Mouse (Mus musculus): ENCODE results near the gene Rgs12. TPM values are rescaled to one million over a fixed set of nuclear protein-coding genes. Genes with fewer than 3 reads are reported as not detected.

The Rgs12 gene
- 57.6 and 59.8 TPM in 2 replicates for polyA plus RNA-seq (2016; fragmentation: Nextera tagmentation; extraction: Ambion mirVana)

DNA sequence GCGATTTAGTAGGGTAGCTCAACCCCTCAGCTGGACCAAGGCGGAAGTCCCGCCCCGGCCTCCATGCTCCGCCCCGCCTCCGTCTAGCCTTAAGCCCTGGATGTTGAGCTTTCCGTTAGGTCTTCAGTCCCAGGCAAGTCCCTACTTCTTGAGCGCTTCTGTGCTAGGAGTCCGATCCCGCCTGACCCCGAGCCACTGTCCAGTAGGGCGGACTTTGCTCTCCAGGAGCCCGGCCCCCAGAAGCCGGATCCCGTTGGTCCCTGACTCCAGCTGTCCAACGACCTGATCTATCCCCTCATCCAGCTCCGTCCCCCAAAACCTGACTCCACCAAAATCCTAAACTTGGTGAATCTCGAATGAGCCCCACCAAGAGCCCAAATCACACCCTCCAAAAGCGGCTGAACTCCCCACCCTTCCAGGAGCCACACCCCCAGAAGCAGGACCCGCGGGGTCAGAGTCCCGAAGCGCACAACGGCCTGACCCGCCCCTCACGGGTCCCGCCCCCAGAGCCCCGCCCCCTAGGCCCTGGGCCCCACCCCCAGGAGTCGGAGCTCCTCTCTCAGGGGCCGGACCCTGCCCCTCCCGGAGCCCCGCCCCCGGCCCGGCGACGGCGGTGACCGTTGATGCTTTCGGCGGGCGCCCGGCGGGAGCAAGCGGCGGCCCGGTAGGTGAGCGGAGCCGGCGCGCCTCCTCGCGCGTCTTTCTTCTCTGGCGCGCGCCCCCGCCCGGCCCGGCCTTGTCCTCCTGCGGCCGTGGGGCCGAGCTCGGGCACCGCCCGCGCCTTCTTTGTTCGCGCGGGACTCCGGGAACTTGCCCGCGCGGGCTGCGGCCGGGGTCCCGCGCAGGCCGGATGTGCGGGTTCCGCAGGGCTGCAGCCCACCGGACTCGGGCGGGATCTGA lies at the start of gene Rgs12:
TSS of gene Rgs12 (plus strand) at position 585 of the 900 bp plus-strand sequence.
- H3K36me3 ChIP-seq (replicated peaks), result peaks cover 35% of the 10 kb centered on the region
- peaks cover 13% of the 10 kb centered on the region for H3K9me3 ChIP-seq
- DNase-seq (ENCODE audit: extremely low spot score, low spot score), result peak; percentile 92
- H3K27me3 ChIP-seq (ENCODE audit: poor library complexity, severe bottlenecking), result no peaks in the 10 kb centered on the region
- peak within 1 kb of the TSS; percentile 99 for H3K27ac ChIP-seq
- WGBS, result 1% methylated on average over 84 of the region's 84 CpGs
- H3K4me1 ChIP-seq, result peaks cover 53% of the 10 kb centered on the region
- peak within 1 kb of the TSS; percentile 88 for H3K4me3 ChIP-seq

GRCm38 (mm10) chr5:34899787-34900469 lies 49.3 kb upstream of the Rgs12 start:
- WGBS, result 95% methylated on average over 6 of the region's 6 CpGs
- no peak for DNase-seq (ENCODE audit: extremely low spot score, low spot score)
- Histone ChIP-seq H3K27ac (no peak overlapping the region), H3K36me3 (replicated peaks) (peaks cover 98% of the 10 kb centered on the region), H3K4me3 (no peak overlapping the region), H3K4me1 (no peaks in the 10 kb centered on the region), H3K27me3 (ENCODE audit: poor library complexity, severe bottlenecking) (no peaks in the 10 kb centered on the region), H3K9me3 (no peaks in the 10 kb centered on the region)

GRCm38 (mm10) chr5:34902371-34902770 lies 46.9 kb upstream of the Rgs12 start:
- Histone ChIP-seq H3K4me3 (no peak overlapping the region), H3K27me3 (ENCODE audit: poor library complexity, severe bottlenecking) (no peaks in the 10 kb centered on the region), H3K36me3 (replicated peaks) (peaks cover 98% of the 10 kb centered on the region), H3K27ac (no peak overlapping the region), H3K4me1 (no peaks in the 10 kb centered on the region), H3K9me3 (no peaks in the 10 kb centered on the region)
- no peak for DNase-seq (ENCODE audit: extremely low spot score, low spot score)

DNA sequence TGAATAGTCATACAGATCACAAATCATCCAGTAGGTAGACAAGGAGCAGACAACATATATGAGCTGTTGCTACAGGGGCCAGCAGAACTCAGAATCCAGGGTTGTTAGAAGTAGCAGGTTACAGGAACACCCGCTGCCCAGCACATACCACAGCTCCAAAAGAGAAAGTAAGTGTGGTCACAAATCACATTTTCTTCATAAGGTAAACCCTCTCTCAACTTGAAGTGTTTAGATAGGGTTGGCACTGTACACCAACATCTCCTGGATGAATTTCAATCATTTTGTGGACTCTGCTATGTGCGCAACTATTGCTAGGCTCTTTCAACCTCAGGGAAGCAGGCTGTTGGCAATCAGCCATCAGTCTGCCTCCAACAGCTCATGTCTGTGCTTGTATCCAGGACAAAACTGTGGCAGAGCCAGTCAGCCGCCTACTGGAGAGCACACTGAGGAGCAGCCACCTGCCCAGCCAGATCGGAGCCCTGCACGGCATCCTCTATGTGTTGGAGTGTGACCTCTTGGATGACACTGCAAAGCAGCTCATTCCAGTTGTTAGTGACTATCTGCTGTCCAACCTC lies 46.3 kb upstream of the Rgs12 start:
- 95% methylated on average over 5 of the region's 5 CpGs for WGBS

GRCm38 (mm10) chr5:34904412-34904811 lies 44.8 kb upstream of the Rgs12 start:
- Histone ChIP-seq H3K4me1 (peaks cover 9% of the 10 kb centered on the region; the same call in 1 of the 2 replicates), H3K36me3 (replicated peaks) (peaks cover 98% of the 10 kb centered on the region), H3K27me3 (ENCODE audit: poor library complexity, severe bottlenecking) (no peaks in the 10 kb centered on the region), H3K4me3 (no peak overlapping the region), H3K27ac (no peak overlapping the region), H3K9me3 (no peaks in the 10 kb centered on the region)
- no peak for DNase-seq (ENCODE audit: extremely low spot score, low spot score)

More for the DNA sequence above, 46.3 kb upstream of the Rgs12 start:
- Histone ChIP-seq H3K27me3 (ENCODE audit: poor library complexity, severe bottlenecking) (no peaks in the 10 kb centered on the region), H3K9me3 (no peaks in the 10 kb centered on the region), H3K4me1 (no peaks in the 10 kb centered on the region), H3K36me3 (replicated peaks) (peaks cover 98% of the 10 kb centered on the region), H3K4me3 (no peak overlapping the region), H3K27ac (no peak overlapping the region)
- DNase-seq (ENCODE audit: extremely low spot score, low spot score), result no peak

DNA sequence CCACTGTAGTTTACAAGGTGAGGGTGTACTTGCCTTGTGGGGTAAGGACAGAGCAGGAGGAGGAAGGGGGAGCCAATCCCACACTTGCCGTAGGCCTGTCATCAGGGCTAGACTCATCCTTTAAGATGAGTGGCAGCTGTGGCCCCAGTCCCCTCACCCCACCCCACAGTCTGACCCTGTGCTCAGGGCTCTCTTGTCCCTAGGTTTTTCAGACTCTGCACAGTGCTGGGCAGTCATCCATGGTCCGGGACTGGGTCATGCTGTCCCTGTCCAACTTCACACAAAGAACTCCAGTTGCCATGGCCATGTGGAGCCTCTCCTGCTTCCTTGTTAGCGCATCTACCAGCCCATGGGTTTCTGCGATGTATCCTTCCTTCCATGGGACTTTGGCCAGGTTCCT lies 42.0 kb upstream of the Rgs12 start:
- no peak overlapping the region for H3K27ac ChIP-seq
- H3K27me3 ChIP-seq (ENCODE audit: poor library complexity, severe bottlenecking), result no peaks in the 10 kb centered on the region
- 93% methylated on average over 4 of the region's 4 CpGs for WGBS
- no peak for DNase-seq (ENCODE audit: extremely low spot score, low spot score)
- no peaks in the 10 kb centered on the region for H3K9me3 ChIP-seq
- H3K4me1 ChIP-seq, result peaks cover 9% of the 10 kb centered on the region; the same call in 1 of the 2 replicates
- no peak overlapping the region for H3K4me3 ChIP-seq
- H3K36me3 ChIP-seq (replicated peaks), result peaks cover 94% of the 10 kb centered on the region

DNA sequence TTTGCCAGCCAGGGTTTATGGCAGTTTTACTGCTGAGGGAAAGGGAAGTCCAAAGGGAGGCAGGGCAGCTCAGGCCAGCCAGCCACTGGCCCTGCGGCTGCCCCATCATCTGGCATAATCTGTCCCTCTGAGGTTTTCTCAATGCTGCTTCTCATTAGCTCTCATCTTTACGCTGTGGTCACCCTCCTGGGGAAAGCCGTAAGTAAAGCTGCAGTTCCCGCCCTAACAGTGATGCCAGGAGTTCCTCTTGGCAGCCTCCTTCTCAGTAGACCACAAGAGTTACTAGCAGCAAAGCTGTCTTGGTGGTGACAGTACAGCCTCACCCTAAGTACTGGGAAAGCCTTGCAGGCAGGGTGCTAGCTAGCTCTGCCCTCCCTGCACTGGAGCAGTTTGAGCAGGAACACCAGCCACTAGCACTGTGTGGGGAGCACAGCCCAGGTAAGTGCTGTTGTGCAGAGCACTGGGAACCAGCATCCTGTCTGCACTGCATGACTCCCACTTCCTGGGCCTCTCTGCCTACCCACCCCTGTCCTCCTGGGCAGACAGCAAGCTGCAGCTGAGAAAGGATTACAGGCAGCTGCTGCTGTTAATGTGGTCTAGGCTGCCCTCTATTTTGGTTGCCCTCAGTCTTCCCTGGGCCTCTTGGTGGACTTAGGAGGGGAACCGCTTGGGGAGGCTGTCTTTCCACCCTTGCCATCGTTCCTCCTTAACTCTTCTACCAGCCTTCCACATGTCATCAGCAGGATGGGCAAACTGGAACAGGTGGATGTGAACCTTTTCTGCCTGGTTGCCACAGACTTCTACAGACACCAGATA lies 41.1 kb upstream of the Rgs12 start, which contains the start of gene Msantd1:
TSS of gene Msantd1 (plus strand) at position 103 of the 816 bp plus-strand sequence.
- Histone ChIP-seq H3K4me1 (peaks cover 9% of the 10 kb centered on the region; the same call in 1 of the 2 replicates), H3K4me3 (no peak within 1 kb of the TSS), H3K27ac (no peak within 1 kb of the TSS), H3K9me3 (no peaks in the 10 kb centered on the region), H3K27me3 (ENCODE audit: poor library complexity, severe bottlenecking) (no peaks in the 10 kb centered on the region), H3K36me3 (replicated peaks) (peaks cover 91% of the 10 kb centered on the region)
- 87% methylated on average over 6 of the region's 6 CpGs for WGBS
- no peak for DNase-seq (ENCODE audit: extremely low spot score, low spot score)

- Histone ChIP-seq H3K27me3 (ENCODE audit: poor library complexity, severe bottlenecking) (no peaks in the 10 kb centered on the region), H3K36me3 (replicated peaks) (peaks cover 84% of the 10 kb centered on the region)
- WGBS, result 83% methylated on average over 9 of the region's 9 CpGs
Measured at GRCm38 (mm10) chr5:34908726-34909633, 40.3 kb upstream of the Rgs12 start.

DNA sequence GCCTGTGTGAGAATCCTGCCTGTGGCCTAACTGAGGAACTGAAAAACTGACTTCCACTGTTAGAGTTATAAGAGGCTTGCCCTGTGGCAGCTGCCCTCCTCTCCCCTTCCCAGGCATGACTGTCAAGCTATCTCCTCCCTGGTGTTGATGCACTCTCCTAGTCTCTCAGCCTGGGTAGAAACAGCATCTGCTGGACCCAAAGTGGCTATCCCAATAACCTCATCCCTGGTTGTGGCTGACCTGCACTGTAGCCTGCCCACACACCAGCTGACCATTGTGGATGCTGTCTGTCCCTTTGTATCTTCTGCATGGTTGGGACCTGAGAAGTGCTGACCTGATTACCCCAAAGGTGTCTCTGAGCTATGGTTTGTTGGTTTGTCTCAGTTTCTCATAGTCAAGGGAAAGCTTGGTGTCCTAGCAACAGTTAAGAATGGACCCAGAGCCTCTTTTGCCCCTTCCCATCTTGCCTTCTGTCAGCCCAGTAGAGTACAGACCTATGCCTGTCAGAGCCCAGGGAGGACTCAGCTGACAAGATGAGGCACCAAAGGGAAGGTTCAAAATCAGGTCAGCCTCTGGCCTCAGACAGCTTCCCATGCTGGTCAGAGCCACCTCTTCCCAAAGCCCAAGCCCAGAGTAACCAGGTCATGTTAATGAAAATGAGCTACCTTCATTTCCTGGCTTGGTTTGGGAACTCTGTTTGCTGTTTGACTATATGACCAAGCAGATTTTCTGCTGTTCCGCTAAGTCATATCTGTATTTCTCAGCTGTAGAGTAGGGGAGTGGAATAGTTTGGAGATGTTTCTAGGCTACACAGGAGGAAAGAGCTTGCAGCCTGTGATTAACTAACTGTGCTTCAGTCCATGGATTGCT lies 39.4 kb upstream of the Rgs12 start:
- H3K4me1 ChIP-seq, result peaks cover 9% of the 10 kb centered on the region; the same call in 1 of the 2 replicates
- no peaks in the 10 kb centered on the region for H3K27me3 ChIP-seq (ENCODE audit: poor library complexity, severe bottlenecking)
- no peak overlapping the region for H3K4me3 ChIP-seq
- DNase-seq (ENCODE audit: extremely low spot score, low spot score), result no peak
- 100% methylated on average over 1 of the region's 1 CpGs for WGBS
- H3K27ac ChIP-seq, result 0 out of 2 replicates have a peak overlapping the region, but pooled peaks have one; percentile 25
- H3K36me3 ChIP-seq (replicated peaks), result peaks cover 75% of the 10 kb centered on the region
- no peaks in the 10 kb centered on the region for H3K9me3 ChIP-seq

More at GRCm38 (mm10) chr5:34908726-34909633, 40.3 kb upstream of the Rgs12 start:
- H3K4me1 ChIP-seq, result peaks cover 9% of the 10 kb centered on the region; the same call in 1 of the 2 replicates
- DNase-seq (ENCODE audit: extremely low spot score, low spot score), result no peak
- H3K27ac ChIP-seq, result 0 out of 2 replicates have a peak overlapping the region, but pooled peaks have one; percentile 25
- H3K9me3 ChIP-seq, result no peaks in the 10 kb centered on the region
- H3K4me3 ChIP-seq, result no peak overlapping the region

GRCm38 (mm10) chr5:34910504-34910815 lies 38.8 kb upstream of the Rgs12 start:
- no peaks in the 10 kb centered on the region for H3K27me3 ChIP-seq (ENCODE audit: poor library complexity, severe bottlenecking)
- WGBS, result 90% methylated on average over 4 of the region's 4 CpGs
- no peaks in the 10 kb centered on the region for H3K9me3 ChIP-seq
- H3K36me3 ChIP-seq (replicated peaks), result peaks cover 69% of the 10 kb centered on the region
- peaks cover 9% of the 10 kb centered on the region; the same call in 1 of the 2 replicates for H3K4me1 ChIP-seq
- no peak for DNase-seq (ENCODE audit: extremely low spot score, low spot score)
- H3K4me3 ChIP-seq, result no peak overlapping the region
- H3K27ac ChIP-seq, result no peak overlapping the region

DNA sequence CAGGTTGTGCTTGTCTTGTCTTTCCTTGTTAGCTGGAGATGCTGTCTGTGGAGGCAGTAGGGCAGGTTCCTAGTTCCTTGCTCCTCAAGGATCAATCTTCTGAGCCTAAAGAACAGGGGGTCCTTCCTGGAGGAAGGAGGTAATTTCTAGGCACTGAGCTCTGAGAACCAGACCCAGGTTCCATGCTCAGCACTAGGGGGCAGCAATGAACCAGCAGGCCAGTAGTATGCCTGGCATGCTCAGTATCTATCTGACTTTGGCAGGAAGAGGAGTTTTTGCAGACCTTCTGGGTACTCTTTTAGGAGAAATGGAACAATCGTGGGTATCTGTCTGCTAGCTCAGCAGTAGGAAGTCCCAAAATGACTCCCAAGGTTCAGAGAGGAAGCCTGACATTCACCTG lies 33.4 kb upstream of the Rgs12 start:
- Histone ChIP-seq H3K27me3 (ENCODE audit: poor library complexity, severe bottlenecking) (no peaks in the 10 kb centered on the region), H3K4me3 (no peak overlapping the region), H3K36me3 (replicated peaks) (peaks cover 16% of the 10 kb centered on the region), H3K27ac (peak overlapping the region; percentile 78), H3K9me3 (no peaks in the 10 kb centered on the region), H3K4me1 (peaks cover 18% of the 10 kb centered on the region)
- WGBS, result 19% methylated on average over 1 of the region's 1 CpGs
- peak; percentile 50 for DNase-seq (ENCODE audit: extremely low spot score, low spot score)

Data from forebrain, embryonic 10.5 days (tissue).